Mouse (Mus musculus): ENCODE results near the gene Scd2.

GRCm38 (mm10) chr19:44285554-44285953, 7.9 kb upstream of the Scd2 start:
- no peak for TF ChIP-seq CTCF (IDR thresholded peaks at IDR 0.05; ENCODE audit: low read depth, low read length)
- no peak for TF ChIP-seq POLR2A (IDR thresholded peaks at IDR 0.05; ENCODE audit: extremely low read depth, insufficient read depth, low read length)

Data from liver, adult 2 months (tissue).